Mouse (Mus musculus) skeletal muscle tissue, postnatal 0 days (tissue): Measurements from ENCODE around the gene Tmem63b. TPM values are rescaled to one million over a fixed set of nuclear protein-coding genes. Genes with fewer than 3 reads are reported as not detected.

Experiments used
- polyA plus RNA-seq: library from polyadenylated mRNA; unstranded; fragments of >200 nt; fragmentation: Nextera tagmentation; extraction: Ambion mirVana; gene quantifications from 2 replicates; pipeline ENCODE4 v1.2.1, GENCODE M21; 2015

Gene Tmem63b
- polyA plus RNA-seq, result 19.8 and 21.0 TPM in 2 replicates

GRCm38 (mm10) chr17:45686716-45687115 is at the start of gene Tmem63b:
Gene Tmem63b (minus strand): TSS chr17:45686905.

GRCm38 (mm10) chr17:45733735-45734301 is 47.1 kb upstream of the Tmem63b start, which contains the start of gene 1600014C23Rik:
Gene 1600014C23Rik (minus strand): TSS chr17:45733844.

GRCm38 (mm10) chr17:45686093-45686619 is 549 bp downstream of the Tmem63b start, which contains the start of gene Mrpl14:
Gene Mrpl14 (plus strand): TSS chr17:45686322.

GRCm38 (mm10) chr17:45659225-45659624 is 27.5 kb downstream of the Tmem63b start, which contains the start of gene Capn11:
Gene Capn11 (minus strand): TSS chr17:45659325.

Other genes starting within 250 kb of the Tmem63b start
- gene Spats1, start 211.5 kb downstream of the Tmem63b start, polyA plus RNA-seq, result 0.27 TPM in 1 of 2 replicates, not detected in the other
- gene Aars2, start 180.1 kb downstream of the Tmem63b start, polyA plus RNA-seq, result 7.2 and 7.8 TPM in 2 replicates
- gene Tcte1, start 163.5 kb downstream of the Tmem63b start, polyA plus RNA-seq, result not detected in 2 replicates
- gene Tmem151b, start 137.2 kb downstream of the Tmem63b start, polyA plus RNA-seq, result 0.05 and 0.06 TPM in 2 replicates
- 2.5 and 2.8 TPM in 2 replicates for gene Nfkbie, start 131.2 kb downstream of the Tmem63b start, polyA plus RNA-seq
- gene Slc35b2, start 123.0 kb downstream of the Tmem63b start, polyA plus RNA-seq, result 66.6 and 73.4 TPM in 2 replicates
- 712 and 744 TPM in 2 replicates for gene Hsp90ab1, start 113.6 kb downstream of the Tmem63b start, polyA plus RNA-seq
- 133 and 148 TPM in 2 replicates for gene Slc29a1, start 87.3 kb downstream of the Tmem63b start, polyA plus RNA-seq
- 75.3 and 79.2 TPM in 2 replicates for gene Mymx, start 84.8 kb downstream of the Tmem63b start, polyA plus RNA-seq
- 0.06 TPM in 1 of 2 replicates, not detected in the other for gene Capn11, start 27.6 kb downstream of the Tmem63b start, polyA plus RNA-seq
- gene Mrpl14, start 583 bp downstream of the Tmem63b start, polyA plus RNA-seq, result 128 and 135 TPM in 2 replicates
- gene 1600014C23Rik, start 46.9 kb upstream of the Tmem63b start, polyA plus RNA-seq, result not detected in 2 replicates